ENCODE assay signal across 8 mouse cellular contexts in genomic region chr15:4025508-4025904, GRCm38 (mm10). TPM values are rescaled to one million over a fixed set of nuclear protein-coding genes. Genes with fewer than 3 reads are reported as not detected.
A peak's percentile ranks its signal among the peaks of the same experiment; 100 is the strongest.
DNase-seq lines count a peak whose midpoint lies in the region; ATAC-seq and TF ChIP-seq lines count a peak whose summit lies in the region.

No protein-coding gene starts in this region.

- H3K36me3 ChIP-seq in lung, embryonic 14.5 days (ENCODE audit: insufficient read depth) = no peaks in the 10 kb centered on the region
- H3K36me3 ChIP-seq in limb, embryonic 11.5 days (ENCODE audit: control insufficient read depth, insufficient read depth, low read length) = no peaks in the 10 kb centered on the region
- no peaks in the 10 kb centered on the region for H3K36me3 ChIP-seq in small intestine, adult 2 months (ENCODE audit: control insufficient read depth, insufficient read depth, low read length)

- WGBS in lung, embryonic 14.5 days = 61% methylated on average over 11 of the region's 11 CpGs
- WGBS in limb, embryonic 11.5 days = 76% methylated on average over 11 of the region's 11 CpGs
- 72% methylated on average over 11 of the region's 11 CpGs for WGBS in small intestine, adult 2 months

- no peak overlapping the region for H3K4me3 ChIP-seq in lung, embryonic 14.5 days (ENCODE audit: low read depth, low read length)
- no peak overlapping the region for H3K4me3 ChIP-seq in limb, embryonic 11.5 days (ENCODE audit: low read depth, low read length)
- no peak overlapping the region for H3K4me3 ChIP-seq in small intestine, adult 2 months (ENCODE audit: low read depth, low read length)

- H3K9ac ChIP-seq in lung, embryonic 14.5 days = no peak overlapping the region
- no peak overlapping the region for H3K9ac ChIP-seq in limb, embryonic 11.5 days (ENCODE audit: low read length)

- H3K9me3 ChIP-seq in lung, embryonic 14.5 days (ENCODE audit: low read depth, low read length) = no peaks in the 10 kb centered on the region
- no peaks in the 10 kb centered on the region for H3K9me3 ChIP-seq in limb, embryonic 11.5 days (ENCODE audit: control insufficient read depth, low read length)

- peak overlapping the region; percentile 70 for H3K4me2 ChIP-seq in lung, embryonic 14.5 days
- peak overlapping the region; percentile 66; the same call in 1 of the 2 replicates for H3K4me2 ChIP-seq in limb, embryonic 11.5 days (ENCODE audit: low read depth, severe bottlenecking)

- no peak for DNase-seq in lung, embryonic 14.5 days
- DNase-seq in lung, postnatal 36 days = no peak
- peak; percentile 47 for DNase-seq in heart, adult 8-10 months (ENCODE audit: low spot score)
- no peak for DNase-seq in limb, embryonic 11.5 days (ENCODE audit: low spot score)
- no peak for DNase-seq in right cerebral cortex, postnatal 10 days (ENCODE audit: low spot score in 2 of 2)
- DNase-seq in frontal cortex, postnatal 14 days (ENCODE audit: low spot score in 2 of 2) = no peak

- H3K27me3 ChIP-seq in lung, embryonic 14.5 days (ENCODE audit: insufficient read depth, low read length) = no peaks in the 10 kb centered on the region
- H3K27me3 ChIP-seq in limb, embryonic 11.5 days (ENCODE audit: control insufficient read depth, insufficient read depth, low read length) = no peaks in the 10 kb centered on the region
- H3K27me3 ChIP-seq in small intestine, adult 2 months (ENCODE audit: control insufficient read depth, insufficient read depth, low read length) = no peaks in the 10 kb centered on the region

- no peaks in the 10 kb centered on the region; the same call in 1 of the 2 replicates for H3K4me1 ChIP-seq in lung, embryonic 14.5 days (ENCODE audit: insufficient read depth)
- 0 out of 2 replicates have a peak, but pooled peaks cover 3% of the 10 kb centered on the region for H3K4me1 ChIP-seq in limb, embryonic 11.5 days (ENCODE audit: control insufficient read depth, insufficient read depth, low read length)
- peaks cover 15% of the 10 kb centered on the region; the same call in 1 of the 2 replicates for H3K4me1 ChIP-seq in small intestine, adult 2 months (ENCODE audit: control insufficient read depth, insufficient read depth, insufficient read length, low read length)

- TF ChIP-seq CTCF in lung, embryonic 14.5 days (IDR thresholded peaks at IDR 0.05; ENCODE audit: low read depth) = no peak
- no peak for TF ChIP-seq CTCF in small intestine, adult 2 months (IDR thresholded peaks at IDR 0.05; ENCODE audit: extremely low read depth, insufficient read length, insufficient replicate concordance, low read depth, low read length)

- no peak overlapping the region; the same call in 1 of the 2 replicates for H3K27ac ChIP-seq in lung, embryonic 14.5 days (ENCODE audit: low read depth)
- no peak overlapping the region for H3K27ac ChIP-seq in limb, embryonic 11.5 days (replicated peaks; ENCODE audit: low read depth, low read length)
- peak overlapping the region; percentile 84; the same call in 1 of the 2 replicates for H3K27ac ChIP-seq in small intestine, adult 2 months (ENCODE audit: insufficient read depth, low read depth, low read length)

- ATAC-seq in lung, embryonic 14.5 days (ENCODE audit: insufficient read depth) = no peak
- no peak for ATAC-seq in limb, embryonic 11.5 days (ENCODE audit: insufficient number of reproducible peaks, low FRiP score, low TSS enrichment, low read depth)
- ATAC-seq in megakaryocyte progenitor cell, adult 5-6 weeks (replicated peaks; ENCODE audit: poor library complexity) = no peak

- no peak for TF ChIP-seq POLR2A in small intestine, adult 2 months (IDR thresholded peaks at IDR 0.05; ENCODE audit: low read depth, low read length)

RNA-seq across cellular contexts. Expression of gene Oxct1, which starts 0.7 kb away (rescaled TPM):
- polyA plus RNA-seq in lung, embryonic 14.5 days (2014; fragmentation: Nextera tagmentation; extraction: Ambion mirVana) = 210 and 226 TPM in 2 replicates
- 1,000 to 10,000 TPM; 1,258 to 1,664 (median 1,451) TPM for total RNA-seq in heart, adult 8-10 months (2022)
- polyA plus RNA-seq in limb, embryonic 11.5 days (2014; fragmentation: Nextera tagmentation; extraction: Ambion mirVana) = 145 and 156 TPM in 2 replicates
- 20.7 and 29.4 TPM in 2 replicates for polyA plus RNA-seq in small intestine, adult 2 months (2012; rRNA removed)
- total RNA-seq in megakaryocyte progenitor cell, adult 5-6 weeks (2015) = 74.1 and 83.8 TPM in 2 replicates
- total RNA-seq in megakaryocyte progenitor cell, adult 5-6 weeks (2017) = 257 and 287 TPM in 2 replicates

RNA-seq across cellular contexts. Expression of gene AW549877, which starts 30.0 kb away (rescaled TPM):
- polyA plus RNA-seq in lung, embryonic 14.5 days (2014; fragmentation: Nextera tagmentation; extraction: Ambion mirVana) = 35.1 and 38.8 TPM in 2 replicates
- total RNA-seq in heart, adult 8-10 months (2022) = 10 to 100 TPM; 15.3 to 25.6 (median 19.9) TPM
- 37.5 and 47.0 TPM in 2 replicates for polyA plus RNA-seq in limb, embryonic 11.5 days (2014; fragmentation: Nextera tagmentation; extraction: Ambion mirVana)
- 1.2 and 3.0 TPM in 2 replicates for polyA plus RNA-seq in small intestine, adult 2 months (2012; rRNA removed)
- 32.1 and 35.4 TPM in 2 replicates for total RNA-seq in megakaryocyte progenitor cell, adult 5-6 weeks (2015)
- 6.7 and 9.9 TPM in 2 replicates for total RNA-seq in megakaryocyte progenitor cell, adult 5-6 weeks (2017)

RNA-seq across cellular contexts. Expression of gene Fbxo4, which starts 46.1 kb away (rescaled TPM):
- 10.9 and 12.6 TPM in 2 replicates for polyA plus RNA-seq in lung, embryonic 14.5 days (2014; fragmentation: Nextera tagmentation; extraction: Ambion mirVana)
- total RNA-seq in heart, adult 8-10 months (2022) = 1 to 10 TPM; 5.1 to 7.8 (median 7.1) TPM
- 4.7 and 6.2 TPM in 2 replicates for polyA plus RNA-seq in limb, embryonic 11.5 days (2014; fragmentation: Nextera tagmentation; extraction: Ambion mirVana)
- polyA plus RNA-seq in small intestine, adult 2 months (2012; rRNA removed) = 6.1 and 10.8 TPM in 2 replicates
- 8.8 and 10.7 TPM in 2 replicates for total RNA-seq in megakaryocyte progenitor cell, adult 5-6 weeks (2015)
- total RNA-seq in megakaryocyte progenitor cell, adult 5-6 weeks (2017) = 7.8 and 9.2 TPM in 2 replicates
